Mouse (Mus musculus) spleen, adult 18-20 months (tissue): ENCODE data around the gene 1700013G24Rik.

Source experiments
- DNase-seq, 2 experiments: peaks; one replicate each; pipeline ENCODE4 v3.0.0; 2022; ENCODE audit warnings: mixed read lengths in 2 of 2

The 1700013G24Rik gene

GRCm38 (mm10) chr4:137476761-137477237 is 23.7 kb downstream of the 1700013G24Rik start:
- no peak for DNase-seq

GRCm38 (mm10) chr4:137477611-137478010 is 24.5 kb downstream of the 1700013G24Rik start:
- no peak for DNase-seq

DNA sequence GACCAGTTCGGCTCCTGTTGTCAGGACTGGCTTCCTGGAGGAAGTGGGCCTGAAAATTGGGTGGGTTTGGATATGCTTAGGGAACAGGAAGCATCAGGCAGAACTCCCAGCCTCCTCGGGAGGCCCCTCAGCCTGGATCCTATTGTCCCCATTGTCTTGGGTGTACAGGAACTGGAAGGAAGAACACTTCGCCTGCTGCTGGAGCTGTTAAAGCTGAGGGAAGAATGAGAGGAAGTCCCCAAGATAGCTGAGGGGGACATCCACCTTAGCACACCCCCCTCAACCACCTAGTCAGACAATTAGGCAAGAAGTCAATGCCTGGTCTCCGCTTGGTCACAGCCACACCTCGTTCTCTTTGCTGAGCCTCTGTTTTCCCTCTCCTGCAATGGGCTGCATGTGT is 25.2 kb downstream of the 1700013G24Rik start:
- DNase-seq, result no peak

- no peak for DNase-seq
Observed at GRCm38 (mm10) chr4:137479757-137480156, 26.7 kb downstream of the 1700013G24Rik start.

- no peak for DNase-seq
Observed at GRCm38 (mm10) chr4:137480191-137480992, 27.3 kb downstream of the 1700013G24Rik start.

DNA sequence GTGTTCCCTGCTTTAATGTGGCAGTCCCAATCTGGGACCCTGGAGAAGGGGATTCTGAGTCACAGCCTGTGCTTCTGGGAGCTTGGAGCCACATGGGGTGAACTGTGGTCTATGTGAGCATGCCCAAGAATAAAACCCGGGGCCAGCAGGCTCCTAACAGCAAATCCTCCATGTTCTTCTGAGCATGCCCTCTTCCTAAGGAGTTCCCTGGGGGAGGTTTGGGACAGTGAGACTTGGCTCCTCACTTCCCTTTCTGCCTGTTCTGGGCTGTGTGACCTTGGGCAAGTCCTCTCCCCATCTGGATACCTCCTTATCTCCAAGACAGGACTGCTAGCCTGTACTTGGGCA is 27.9 kb downstream of the 1700013G24Rik start:
- DNase-seq, result no peak

GRCm38 (mm10) chr4:137481381-137482030 is 28.4 kb downstream of the 1700013G24Rik start:
- DNase-seq, result no peak

DNA sequence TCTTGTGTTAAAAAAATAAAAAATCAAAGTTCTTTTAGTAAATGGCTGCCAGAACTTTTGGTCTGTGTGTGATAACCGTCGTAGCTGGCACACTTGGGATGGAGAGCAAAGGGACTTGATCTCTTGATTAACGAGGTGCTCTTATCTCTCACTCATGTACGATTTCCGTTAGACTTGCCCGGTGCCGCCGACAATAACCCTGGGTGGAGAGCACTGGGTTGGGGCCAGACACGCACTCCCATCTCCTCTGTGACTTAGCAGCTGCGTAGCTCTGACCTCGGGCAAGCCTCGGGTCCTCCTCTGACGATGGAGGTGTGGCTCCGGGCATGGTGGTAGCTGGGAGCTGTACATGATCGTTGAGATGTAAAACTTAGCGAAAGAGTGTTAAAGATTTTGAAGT is 30.8 kb downstream of the 1700013G24Rik start:
- DNase-seq, result no peak

GRCm38 (mm10) chr4:137484586-137484985 is 31.5 kb downstream of the 1700013G24Rik start:
- no peak for DNase-seq

GRCm38 (mm10) chr4:137485258-137485960 is 32.3 kb downstream of the 1700013G24Rik start:
- no peak for DNase-seq

- DNase-seq, result no peak
Observed at GRCm38 (mm10) chr4:137486081-137487014, 33.3 kb downstream of the 1700013G24Rik start.

- peak in 1 of 2 experiments; percentile 14 for DNase-seq
Observed at GRCm38 (mm10) chr4:137487286-137488000, 34.4 kb downstream of the 1700013G24Rik start.

- no peak for DNase-seq
Observed at GRCm38 (mm10) chr4:137488038-137488437, 35.0 kb downstream of the 1700013G24Rik start.

DNA sequence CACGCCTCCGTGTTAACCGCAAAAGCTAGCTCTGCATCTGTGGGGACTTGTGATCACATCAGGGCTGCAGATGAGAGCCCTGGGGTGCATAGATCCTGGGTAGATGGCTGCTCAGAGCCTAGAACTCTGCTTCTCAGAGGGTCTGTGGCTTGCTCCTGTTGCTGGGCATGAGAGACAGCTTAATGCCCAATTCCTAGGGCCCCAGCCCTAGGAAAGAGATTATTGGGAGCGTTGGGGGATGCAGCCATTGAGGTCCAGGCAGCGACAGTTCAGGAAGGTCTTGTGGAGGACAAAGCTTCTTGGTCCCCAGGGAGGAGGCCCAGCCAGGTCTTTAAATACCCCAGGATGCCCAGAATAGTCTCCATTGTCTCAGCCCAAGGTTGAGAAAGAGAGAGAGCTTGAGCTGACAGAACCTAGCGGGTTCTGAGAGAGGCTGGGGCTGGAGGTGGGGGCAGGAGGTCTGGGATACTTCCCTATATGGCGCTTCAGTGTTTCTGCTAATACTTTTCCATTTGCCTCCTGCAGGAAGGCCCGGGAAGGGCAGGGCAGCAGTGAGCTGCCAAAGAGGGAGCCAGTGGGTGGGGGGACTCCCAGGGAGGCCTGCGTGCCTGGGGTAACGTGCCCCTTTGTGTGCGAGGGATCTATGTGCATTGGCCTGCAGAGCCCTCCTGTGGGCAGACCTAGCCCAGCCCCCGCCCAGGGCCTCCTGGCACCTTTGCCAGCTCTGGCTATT is 35.7 kb downstream of the 1700013G24Rik start:
- DNase-seq, result no peak

- no peak for DNase-seq
Observed at GRCm38 (mm10) chr4:137489996-137490395, 36.9 kb downstream of the 1700013G24Rik start.

GRCm38 (mm10) chr4:137492563-137492962 is 39.5 kb downstream of the 1700013G24Rik start:
- DNase-seq, result no peak

DNA sequence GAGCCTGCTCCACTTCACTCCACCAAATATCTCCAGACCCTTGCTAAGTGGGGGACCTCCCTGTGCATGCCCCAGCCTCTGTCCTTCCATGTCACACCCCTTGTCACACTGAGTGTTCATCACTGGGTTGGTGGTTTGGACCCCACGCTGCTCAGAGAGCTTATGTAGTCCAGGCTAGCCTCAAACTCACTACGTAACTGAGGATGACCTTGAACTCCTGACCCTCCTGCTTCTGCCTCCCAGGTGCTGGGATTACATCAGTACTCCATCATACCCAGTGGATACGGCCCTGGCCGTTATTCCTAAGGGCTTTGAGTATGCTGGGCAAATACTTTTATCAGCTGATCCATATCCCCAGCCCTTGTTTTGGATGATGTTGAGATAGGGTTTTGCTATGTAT is 40.1 kb downstream of the 1700013G24Rik start:
- DNase-seq, result no peak

- no peak for DNase-seq
Observed at GRCm38 (mm10) chr4:137494751-137495500, 41.8 kb downstream of the 1700013G24Rik start.

DNA sequence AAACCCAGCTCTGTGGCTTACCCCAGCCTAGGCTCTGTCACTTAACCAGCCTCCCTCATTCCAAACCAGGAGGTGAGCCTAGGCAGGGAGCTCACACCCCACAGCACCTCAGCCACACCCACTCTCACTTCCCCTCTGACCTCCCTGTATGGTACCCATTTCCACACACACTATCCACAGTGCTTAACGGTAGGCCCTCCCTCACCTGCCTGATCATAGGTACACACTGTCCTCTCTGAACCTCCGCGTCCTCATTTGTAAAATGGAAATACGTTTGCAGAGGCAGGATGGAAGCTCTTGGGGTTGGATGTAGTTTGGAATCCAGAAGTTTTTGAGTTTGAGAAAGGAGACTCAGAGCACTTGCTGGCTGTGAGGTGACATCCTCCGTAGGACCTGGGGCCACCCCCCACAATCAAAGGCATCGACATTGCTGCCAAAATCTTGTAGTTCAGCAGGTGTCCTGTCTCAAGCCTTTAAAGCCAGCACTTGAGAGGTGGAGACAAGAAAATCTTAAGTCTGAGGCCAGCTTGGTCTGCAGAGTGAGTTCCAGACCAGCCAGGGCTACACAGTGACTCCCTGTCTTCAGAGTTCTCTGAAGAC is 42.5 kb downstream of the 1700013G24Rik start:
- peak; percentile 38 to 49 for DNase-seq

DNA sequence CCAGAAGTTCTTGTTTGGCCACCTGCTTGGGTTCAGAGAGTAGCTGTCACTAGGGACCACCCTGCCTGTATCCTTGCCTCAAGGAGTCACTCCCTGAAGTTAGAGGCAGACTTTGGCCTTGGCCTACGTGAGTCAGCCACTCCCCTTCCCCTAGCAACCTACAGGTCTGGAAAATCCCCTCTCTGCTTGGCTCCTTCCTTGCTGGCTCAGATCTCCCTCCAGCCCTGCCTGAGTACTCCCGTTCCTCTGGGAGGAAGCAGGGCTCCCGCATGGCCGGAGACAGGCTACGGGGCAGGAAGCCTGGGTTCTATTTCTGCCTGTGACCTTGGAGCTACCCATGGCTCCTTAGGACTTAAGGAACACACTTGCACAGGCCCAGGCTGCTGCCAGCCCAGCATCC is 44.3 kb downstream of the 1700013G24Rik start:
- no peak for DNase-seq
